Mouse (Mus musculus) spleen, postnatal 4 days (tissue): ENCODE data around the gene Stk32b.

Experiments used
- DNase-seq, 2 experiments: peaks; one replicate each; pipeline ENCODE4 v3.0.0; 2022; ENCODE audit warnings: low spot score in 2 of 2

Gene Stk32b

GRCm38 (mm10) chr5:37664962-37665361, 52.0 kb downstream of the Stk32b start:
- no peak for DNase-seq

GRCm38 (mm10) chr5:37659177-37659576, 57.8 kb downstream of the Stk32b start:
- no peak for DNase-seq

- no peak for DNase-seq
Observed at GRCm38 (mm10) chr5:37657741-37658140, 59.2 kb downstream of the Stk32b start.

GRCm38 (mm10) chr5:37655208-37655607, 61.8 kb downstream of the Stk32b start:
- DNase-seq, result no peak

- DNase-seq, result no peak
Observed at GRCm38 (mm10) chr5:37650681-37651211, 66.2 kb downstream of the Stk32b start.

- DNase-seq, result no peak
Observed at GRCm38 (mm10) chr5:37650089-37650601, 66.8 kb downstream of the Stk32b start.

- DNase-seq, result no peak
Observed at GRCm38 (mm10) chr5:37644082-37644481, 72.9 kb downstream of the Stk32b start.

- no peak for DNase-seq
Observed at GRCm38 (mm10) chr5:37642486-37642885, 74.5 kb downstream of the Stk32b start.

- peak in 1 of 2 experiments; percentile 28 for DNase-seq
Observed at GRCm38 (mm10) chr5:37634791-37635190, 82.2 kb downstream of the Stk32b start.

- peak in 1 of 2 experiments; percentile 35 for DNase-seq
Observed at GRCm38 (mm10) chr5:37627437-37628163, 89.4 kb downstream of the Stk32b start.

GRCm38 (mm10) chr5:37611874-37612273, 105.1 kb downstream of the Stk32b start:
- no peak for DNase-seq

GRCm38 (mm10) chr5:37599566-37599965, 117.4 kb downstream of the Stk32b start:
- DNase-seq, result peak in 1 of 2 experiments; percentile 25

GRCm38 (mm10) chr5:37598271-37598670, 118.7 kb downstream of the Stk32b start:
- DNase-seq, result peak in 1 of 2 experiments; percentile 37

GRCm38 (mm10) chr5:37592411-37592810, 124.6 kb downstream of the Stk32b start:
- peak in 1 of 2 experiments; percentile 46 for DNase-seq

- DNase-seq, result peak in 1 of 2 experiments; percentile 21
Observed at GRCm38 (mm10) chr5:37587861-37588260, 129.1 kb downstream of the Stk32b start.

GRCm38 (mm10) chr5:37586071-37586470, 130.9 kb downstream of the Stk32b start:
- peak in 1 of 2 experiments; percentile 34 for DNase-seq

GRCm38 (mm10) chr5:37575427-37575826, 141.5 kb downstream of the Stk32b start:
- no peak for DNase-seq

GRCm38 (mm10) chr5:37557274-37557815, 159.6 kb downstream of the Stk32b start:
- no peak for DNase-seq

GRCm38 (mm10) chr5:37554231-37554630, 162.7 kb downstream of the Stk32b start:
- no peak for DNase-seq

GRCm38 (mm10) chr5:37551649-37552048, 165.3 kb downstream of the Stk32b start:
- DNase-seq, result no peak

GRCm38 (mm10) chr5:37535726-37536293, 181.2 kb downstream of the Stk32b start:
- no peak for DNase-seq

GRCm38 (mm10) chr5:37535227-37535626, 181.7 kb downstream of the Stk32b start:
- no peak for DNase-seq

GRCm38 (mm10) chr5:37525363-37525762, 191.6 kb downstream of the Stk32b start:
- DNase-seq, result no peak
